Mouse (Mus musculus): ENCODE measurements around the gene Acot3.
"Not testable (repeated sequence)": the region's sequence is repeated elsewhere in the genome, so short reads cannot be mapped to it uniquely, and the experiment has no call there.

The Acot3 gene

GRCm38 (mm10) chr12:84044045-84044444 is 7.9 kb upstream of the Acot3 start:
- DNase-seq: no peak

GRCm38 (mm10) chr12:84046906-84047305 is 5.0 kb upstream of the Acot3 start:
- DNase-seq: no peak

- DNase-seq: not testable (repeated sequence)
Measured at GRCm38 (mm10) chr12:84050744-84051143, 1.2 kb upstream of the Acot3 start.

GRCm38 (mm10) chr12:84052609-84053008 is 665 bp downstream of the Acot3 start:
- no peak for DNase-seq

GRCm38 (mm10) chr12:84053173-84053572 is 1.2 kb downstream of the Acot3 start:
- DNase-seq: no peak

GRCm38 (mm10) chr12:84053679-84054391 is 1.9 kb downstream of the Acot3 start:
- no peak for DNase-seq

GRCm38 (mm10) chr12:84060946-84061345 is 9.0 kb downstream of the Acot3 start:
- DNase-seq: no peak

GRCm38 (mm10) chr12:84062336-84062735 is 10.4 kb downstream of the Acot3 start:
- no peak for DNase-seq

GRCm38 (mm10) chr12:84063228-84063627 is 11.3 kb downstream of the Acot3 start:
- no peak for DNase-seq

GRCm38 (mm10) chr12:84063833-84064232 is 11.9 kb downstream of the Acot3 start:
- no peak for DNase-seq

- no peak for DNase-seq
Measured at GRCm38 (mm10) chr12:84064621-84065020, 12.7 kb downstream of the Acot3 start.

- no peak for DNase-seq
Measured at GRCm38 (mm10) chr12:84067752-84068151, 15.8 kb downstream of the Acot3 start.

- DNase-seq: no peak
Measured at GRCm38 (mm10) chr12:84068296-84068695, 16.4 kb downstream of the Acot3 start.

- DNase-seq: no peak
Measured at GRCm38 (mm10) chr12:84068986-84069385, 17.0 kb downstream of the Acot3 start, which contains the start of gene Acot5. Gene Acot5, plus strand, starts transcription at chr12:84069325.

GRCm38 (mm10) chr12:84069582-84069981 is 17.6 kb downstream of the Acot3 start:
- DNase-seq: peak; percentile 18

GRCm38 (mm10) chr12:84071696-84072095 is 19.8 kb downstream of the Acot3 start:
- DNase-seq: peak; percentile 84

GRCm38 (mm10) chr12:84077371-84077990 is 25.5 kb downstream of the Acot3 start:
- no peak for DNase-seq

- DNase-seq: no peak
Measured at GRCm38 (mm10) chr12:84083842-84084241, 31.9 kb downstream of the Acot3 start.

GRCm38 (mm10) chr12:84084581-84084980 is 32.6 kb downstream of the Acot3 start:
- DNase-seq: no peak

GRCm38 (mm10) chr12:84094666-84095065 is 42.7 kb downstream of the Acot3 start:
- not testable (repeated sequence) for DNase-seq

- no peak for DNase-seq
Measured at GRCm38 (mm10) chr12:84099605-84100004, 47.7 kb downstream of the Acot3 start.

GRCm38 (mm10) chr12:84100071-84100470 is 48.1 kb downstream of the Acot3 start:
- no peak for DNase-seq

- peak; percentile 15 for DNase-seq
Measured at GRCm38 (mm10) chr12:84100604-84101492, 48.9 kb downstream of the Acot3 start, which contains the start of gene Acot6. Gene Acot6, plus strand, starts transcription at chr12:84100654.
